Mouse (Mus musculus): ENCODE data around the gene Gas1. TPM values are rescaled to one million over a fixed set of nuclear protein-coding genes. Genes with fewer than 3 reads are reported as not detected.

Gene Gas1
- polyA plus RNA-seq, 1 experiment from 2014 or later: 50.7 TPM

DNA sequence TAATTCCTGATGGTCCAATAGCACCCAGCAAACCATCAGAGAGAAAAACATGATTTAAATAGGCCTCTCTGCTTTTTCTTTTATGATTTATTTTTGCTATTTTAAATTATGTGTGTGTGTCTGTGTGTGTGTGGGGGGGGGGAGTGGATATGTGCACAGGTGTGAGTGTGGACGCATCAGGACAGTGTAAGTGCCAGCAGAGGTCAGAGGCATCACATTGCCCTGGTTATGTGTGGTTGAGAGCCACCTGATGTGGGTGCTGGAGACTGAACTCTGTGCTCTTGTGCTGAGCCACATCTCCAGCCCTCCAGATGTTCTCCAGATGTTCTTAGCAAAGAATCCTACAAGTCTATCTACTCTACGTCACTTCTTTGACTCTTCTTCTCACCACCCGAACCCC lies 28.9 kb downstream of the Gas1 start:
- Histone ChIP-seq H3K27ac (replicated peaks in 1 of 2; ENCODE audit: control insufficient read depth in 1 of 2, insufficient read depth in 1 of 2, low read depth in 2 of 2, low read length in 2 of 2) (no peak overlapping the region), H3K27me3 (ENCODE audit: control insufficient read depth, insufficient read depth, low read length) (no peaks in the 10 kb centered on the region), H3K9ac (ENCODE audit: low read length) (no peak overlapping the region), H3K4me1 (ENCODE audit: control insufficient read depth in 2 of 2, insufficient read depth in 2 of 2, low read length in 2 of 2) (peaks cover 4 to 8% of the 10 kb centered on the region in 2 experiments; a peak in 1 of 4 replicates), H3K36me3 (ENCODE audit: control insufficient read depth, insufficient read depth, low read length) (no peaks in the 10 kb centered on the region), H3K4me3 (ENCODE audit: control insufficient read depth in 1 of 2, insufficient read depth in 1 of 2, low read depth in 1 of 2, low read length in 2 of 2) (no peak overlapping the region), H3K9me3 (ENCODE audit: control insufficient read depth, low read length) (peaks cover 7% of the 10 kb centered on the region), H3K4me2 (ENCODE audit: low read length) (no peak overlapping the region)
- no peak for ATAC-seq (ENCODE audit: insufficient number of reproducible peaks, insufficient read depth, low FRiP score, low read depth)
- WGBS: 87% methylated on average over 3 of the region's 3 CpGs

DNA sequence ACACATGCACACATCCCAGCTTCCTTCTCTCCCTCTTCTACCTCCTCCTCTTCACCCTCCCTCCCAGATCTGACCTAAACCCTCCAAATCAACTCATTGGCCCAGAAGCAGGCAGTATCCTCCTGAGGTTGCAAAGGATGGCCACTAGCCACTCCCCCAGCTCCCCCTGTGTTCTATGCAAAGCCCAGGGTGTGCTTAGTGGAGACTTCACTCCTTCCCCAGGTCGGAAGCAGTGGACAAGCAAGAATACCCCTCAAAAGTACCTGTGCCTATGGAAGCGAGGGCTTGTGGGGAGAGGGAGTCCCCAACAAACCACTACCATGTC lies 29.3 kb downstream of the Gas1 start:
- peak overlapping the region; percentile 74 for H3K9ac ChIP-seq (ENCODE audit: low read length)
- H3K4me2 ChIP-seq (ENCODE audit: low read length): peak overlapping the region; percentile 69
- peak overlapping the region in 1 of 2 experiments; percentile 37; a peak in 1 of 4 replicates for H3K4me3 ChIP-seq (ENCODE audit: control insufficient read depth in 1 of 2, insufficient read depth in 1 of 2, low read depth in 1 of 2, low read length in 2 of 2)

DNA sequence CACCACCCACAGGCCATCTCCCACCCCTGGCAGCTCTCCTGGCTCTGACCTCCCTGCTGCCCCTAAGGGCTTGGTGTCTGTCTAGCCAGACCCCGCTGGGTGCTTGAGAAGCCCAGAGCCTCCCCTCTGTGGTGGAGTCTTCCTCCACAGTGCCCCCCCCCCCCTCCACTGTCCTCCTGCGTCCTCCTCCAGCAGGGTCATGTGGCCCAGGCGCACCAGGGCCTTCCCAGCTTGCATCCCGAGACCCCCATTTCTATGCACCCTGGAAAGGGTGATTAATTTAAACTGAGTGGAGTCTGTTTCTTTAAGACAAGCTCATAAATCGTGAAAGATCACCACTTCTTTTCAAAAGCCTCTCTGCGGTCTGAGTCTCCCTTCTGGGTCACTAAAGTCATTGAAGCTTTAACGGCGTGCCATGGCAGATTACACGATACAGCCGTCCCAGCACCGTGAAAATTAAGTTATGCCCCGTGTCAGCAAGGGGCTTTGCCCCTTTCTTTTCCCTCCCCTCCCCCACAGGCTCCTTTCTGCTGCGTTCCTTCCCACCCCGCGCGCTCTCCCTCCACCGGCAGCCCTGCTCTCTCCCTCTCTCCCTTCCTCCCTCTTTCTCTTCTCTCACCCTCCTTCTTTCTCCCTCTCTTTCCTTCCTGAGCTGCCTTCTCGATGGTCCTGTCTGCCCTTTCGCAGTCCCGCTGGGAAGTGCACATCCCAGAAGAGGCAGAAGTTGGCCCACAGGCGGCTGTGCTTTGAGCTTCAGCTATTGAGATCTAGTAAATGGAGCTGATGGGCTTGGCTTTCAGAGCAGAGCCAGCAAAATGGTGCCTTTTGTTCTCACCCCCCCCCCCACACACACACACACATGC lies 29.9 kb downstream of the Gas1 start:
- WGBS: 4% methylated on average over 21 of the region's 21 CpGs
- peaks cover 4 to 8% of the 10 kb centered on the region in 2 experiments; a peak in 1 of 4 replicates for H3K4me1 ChIP-seq (ENCODE audit: control insufficient read depth in 2 of 2, insufficient read depth in 2 of 2, low read length in 2 of 2)
- ATAC-seq (ENCODE audit: insufficient number of reproducible peaks, insufficient read depth, low FRiP score, low read depth): no peak
- H3K9ac ChIP-seq (ENCODE audit: low read length): peak overlapping the region; percentile 74
- no peaks in the 10 kb centered on the region for H3K27me3 ChIP-seq (ENCODE audit: control insufficient read depth, insufficient read depth, low read length)
- H3K27ac ChIP-seq (replicated peaks in 1 of 2; ENCODE audit: control insufficient read depth in 1 of 2, insufficient read depth in 1 of 2, low read depth in 2 of 2, low read length in 2 of 2): no peak overlapping the region
- H3K9me3 ChIP-seq (ENCODE audit: control insufficient read depth, low read length): peaks cover 5% of the 10 kb centered on the region; the same call in 1 of the 2 replicates
- peak overlapping the region; percentile 37 to 38 for H3K4me3 ChIP-seq (ENCODE audit: control insufficient read depth in 1 of 2, insufficient read depth in 1 of 2, low read depth in 1 of 2, low read length in 2 of 2)
- peak overlapping the region; percentile 69 for H3K4me2 ChIP-seq (ENCODE audit: low read length)
- H3K36me3 ChIP-seq (ENCODE audit: control insufficient read depth, insufficient read depth, low read length): no peaks in the 10 kb centered on the region

More for the DNA sequence above, 29.3 kb downstream of the Gas1 start:
- H3K27me3 ChIP-seq (ENCODE audit: control insufficient read depth, insufficient read depth, low read length): no peaks in the 10 kb centered on the region
- H3K9me3 ChIP-seq (ENCODE audit: control insufficient read depth, low read length): peaks cover 5% of the 10 kb centered on the region; the same call in 1 of the 2 replicates
- 71% methylated on average over 2 of the region's 2 CpGs for WGBS
- no peak overlapping the region for H3K27ac ChIP-seq (replicated peaks in 1 of 2; ENCODE audit: control insufficient read depth in 1 of 2, insufficient read depth in 1 of 2, low read depth in 2 of 2, low read length in 2 of 2)
- no peaks in the 10 kb centered on the region for H3K36me3 ChIP-seq (ENCODE audit: control insufficient read depth, insufficient read depth, low read length)
- peaks cover 4 to 8% of the 10 kb centered on the region in 2 experiments; a peak in 1 of 4 replicates for H3K4me1 ChIP-seq (ENCODE audit: control insufficient read depth in 2 of 2, insufficient read depth in 2 of 2, low read length in 2 of 2)
- no peak for ATAC-seq (ENCODE audit: insufficient number of reproducible peaks, insufficient read depth, low FRiP score, low read depth)

DNA sequence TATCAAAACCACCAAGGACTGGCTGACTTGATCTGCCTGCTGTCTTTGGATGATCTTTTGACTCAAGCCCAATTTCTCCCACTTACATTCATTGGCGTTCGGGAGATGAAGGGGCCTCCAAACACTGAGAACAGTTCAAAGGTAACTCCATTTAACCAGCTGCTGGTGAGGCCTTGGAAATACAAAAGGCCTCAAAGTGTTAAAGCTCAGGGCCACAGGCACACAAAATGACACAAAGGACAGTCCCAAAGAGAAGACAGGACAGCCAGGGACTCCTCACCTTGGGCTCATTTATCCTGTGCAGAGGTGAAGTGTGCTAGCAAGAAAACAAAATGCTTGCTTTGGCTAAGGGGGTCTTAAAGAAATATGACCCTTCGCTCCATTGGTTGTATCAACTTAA lies 30.9 kb downstream of the Gas1 start:
- H3K36me3 ChIP-seq (ENCODE audit: control insufficient read depth, insufficient read depth, low read length): no peaks in the 10 kb centered on the region
- no peak overlapping the region for H3K4me3 ChIP-seq (ENCODE audit: control insufficient read depth in 1 of 2, insufficient read depth in 1 of 2, low read depth in 1 of 2, low read length in 2 of 2)
- no peaks in the 10 kb centered on the region for H3K27me3 ChIP-seq (ENCODE audit: control insufficient read depth, insufficient read depth, low read length)
- no peaks in the 10 kb centered on the region for H3K9me3 ChIP-seq (ENCODE audit: control insufficient read depth, low read length)
- H3K27ac ChIP-seq (replicated peaks in 1 of 2; ENCODE audit: control insufficient read depth in 1 of 2, insufficient read depth in 1 of 2, low read depth in 2 of 2, low read length in 2 of 2): no peak overlapping the region
- no peak overlapping the region for H3K9ac ChIP-seq (ENCODE audit: low read length)
- H3K4me1 ChIP-seq (ENCODE audit: control insufficient read depth in 2 of 2, insufficient read depth in 2 of 2, low read length in 2 of 2): peaks cover 4 to 8% of the 10 kb centered on the region in 2 experiments; a peak in 1 of 4 replicates
- H3K4me2 ChIP-seq (ENCODE audit: low read length): no peak overlapping the region
- no peak for ATAC-seq (ENCODE audit: insufficient number of reproducible peaks, insufficient read depth, low FRiP score, low read depth)
- WGBS: 76% methylated on average over 3 of the region's 3 CpGs

DNA sequence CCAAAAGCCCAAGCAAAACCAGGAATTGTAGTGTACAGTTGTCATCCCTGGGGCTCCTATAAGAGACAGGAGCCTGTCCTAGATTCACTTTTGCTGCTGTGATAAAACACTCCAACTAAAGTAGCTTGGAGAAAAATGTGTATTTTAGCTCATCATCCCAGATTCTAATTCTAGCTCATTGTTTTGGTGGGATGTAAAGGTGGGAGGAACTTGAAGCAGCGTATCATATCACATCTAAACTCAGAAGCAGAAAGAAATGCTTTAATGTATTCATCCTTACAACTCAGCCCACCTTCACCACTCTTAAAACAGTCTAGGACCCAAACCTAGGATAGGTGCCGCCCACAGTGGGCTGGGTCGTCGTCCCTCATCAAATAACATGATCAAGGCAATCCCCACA lies 40.2 kb downstream of the Gas1 start:
- Histone ChIP-seq H3K4me2 (ENCODE audit: low read length) (no peak overlapping the region), H3K4me3 (ENCODE audit: control insufficient read depth in 1 of 2, insufficient read depth in 1 of 2, low read depth in 1 of 2, low read length in 2 of 2) (no peak overlapping the region), H3K27me3 (ENCODE audit: control insufficient read depth, insufficient read depth, low read length) (no peaks in the 10 kb centered on the region), H3K27ac (replicated peaks in 1 of 2; ENCODE audit: control insufficient read depth in 1 of 2, insufficient read depth in 1 of 2, low read depth in 2 of 2, low read length in 2 of 2) (no peak overlapping the region), H3K9ac (ENCODE audit: low read length) (no peak overlapping the region), H3K9me3 (ENCODE audit: control insufficient read depth, low read length) (no peaks in the 10 kb centered on the region), H3K4me1 (ENCODE audit: control insufficient read depth in 2 of 2, insufficient read depth in 2 of 2, low read length in 2 of 2) (no peaks in the 10 kb centered on the region), H3K36me3 (ENCODE audit: control insufficient read depth, insufficient read depth, low read length) (no peaks in the 10 kb centered on the region)
- ATAC-seq (ENCODE audit: insufficient number of reproducible peaks, insufficient read depth, low FRiP score, low read depth): no peak
- WGBS: 92% methylated on average over 4 of the region's 4 CpGs

DNA sequence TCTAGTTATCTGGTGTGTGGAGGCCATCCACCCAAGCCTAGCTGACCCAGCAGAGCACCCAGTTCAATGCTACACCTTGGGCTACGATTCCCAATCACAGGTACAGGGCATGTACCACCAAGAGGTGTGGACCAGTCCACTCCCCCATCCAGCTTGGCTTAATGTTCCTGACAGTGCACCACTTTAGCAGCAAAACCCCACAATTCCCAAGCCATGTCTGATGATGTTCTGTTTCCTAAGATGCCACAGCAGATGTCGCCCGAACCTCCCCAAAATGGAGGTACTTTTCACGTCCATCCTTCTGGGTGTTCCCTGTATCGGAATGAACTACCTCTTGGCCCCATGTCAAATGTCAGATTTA lies 42.7 kb downstream of the Gas1 start:
- Histone ChIP-seq H3K4me3 (ENCODE audit: control insufficient read depth in 1 of 2, insufficient read depth in 1 of 2, low read depth in 1 of 2, low read length in 2 of 2) (no peak overlapping the region), H3K4me2 (ENCODE audit: low read length) (no peak overlapping the region)
- 87% methylated on average over 5 of the region's 5 CpGs for WGBS

DNA sequence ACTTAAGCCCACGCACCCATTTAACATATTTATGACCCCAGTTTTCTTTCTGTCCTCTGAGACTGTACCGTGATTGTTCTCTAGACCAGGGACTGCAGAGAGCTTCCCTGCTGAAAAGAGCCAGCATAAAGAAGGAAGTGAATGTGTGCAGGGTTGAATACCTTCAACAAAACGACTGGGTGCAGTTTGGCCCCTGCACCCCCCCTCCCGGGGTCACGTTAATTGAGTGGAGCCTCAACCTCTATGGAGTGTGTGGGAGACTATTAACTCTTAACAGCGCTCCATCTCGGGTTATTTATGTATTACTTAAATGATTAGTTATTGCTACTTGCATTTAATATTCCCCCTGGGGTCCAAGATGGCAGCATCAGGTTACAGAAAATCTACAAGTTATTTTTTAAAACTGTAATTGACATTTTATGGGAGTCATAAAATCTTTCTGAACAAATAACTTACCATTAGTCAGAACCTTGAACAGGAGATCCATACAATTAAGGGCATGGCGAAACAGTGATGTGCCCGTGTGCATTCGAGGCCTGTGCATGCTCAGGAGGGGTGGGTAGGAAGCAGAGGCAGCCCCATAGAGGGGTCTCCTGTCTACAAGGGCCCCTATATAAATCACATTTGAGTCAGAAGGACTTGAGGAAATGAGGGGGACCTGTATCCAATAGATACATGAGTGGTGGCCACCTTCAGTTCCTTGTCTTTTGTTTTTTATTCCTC lies 43.3 kb downstream of the Gas1 start:
- ATAC-seq (ENCODE audit: insufficient number of reproducible peaks, insufficient read depth, low FRiP score, low read depth): no peak
- H3K4me3 ChIP-seq (ENCODE audit: control insufficient read depth in 1 of 2, insufficient read depth in 1 of 2, low read depth in 1 of 2, low read length in 2 of 2): no peak overlapping the region
- H3K27ac ChIP-seq (replicated peaks in 1 of 2; ENCODE audit: control insufficient read depth in 1 of 2, insufficient read depth in 1 of 2, low read depth in 2 of 2, low read length in 2 of 2): no peak overlapping the region
- no peaks in the 10 kb centered on the region; a peak in 1 of 4 replicates for H3K4me1 ChIP-seq (ENCODE audit: control insufficient read depth in 2 of 2, insufficient read depth in 2 of 2, low read length in 2 of 2)
- WGBS: 67% methylated on average over 10 of the region's 10 CpGs
- no peaks in the 10 kb centered on the region for H3K9me3 ChIP-seq (ENCODE audit: control insufficient read depth, low read length)
- no peak overlapping the region for H3K9ac ChIP-seq (ENCODE audit: low read length)
- no peaks in the 10 kb centered on the region for H3K27me3 ChIP-seq (ENCODE audit: control insufficient read depth, insufficient read depth, low read length)
- H3K36me3 ChIP-seq (ENCODE audit: control insufficient read depth, insufficient read depth, low read length): no peaks in the 10 kb centered on the region
- no peak overlapping the region for H3K4me2 ChIP-seq (ENCODE audit: low read length)

More for the DNA sequence above, 42.7 kb downstream of the Gas1 start:
- H3K9me3 ChIP-seq (ENCODE audit: control insufficient read depth, low read length): no peaks in the 10 kb centered on the region
- H3K4me1 ChIP-seq (ENCODE audit: control insufficient read depth in 2 of 2, insufficient read depth in 2 of 2, low read length in 2 of 2): no peaks in the 10 kb centered on the region; a peak in 1 of 4 replicates
- no peaks in the 10 kb centered on the region for H3K27me3 ChIP-seq (ENCODE audit: control insufficient read depth, insufficient read depth, low read length)
- no peak overlapping the region for H3K9ac ChIP-seq (ENCODE audit: low read length)
- no peak for ATAC-seq (ENCODE audit: insufficient number of reproducible peaks, insufficient read depth, low FRiP score, low read depth)
- no peaks in the 10 kb centered on the region for H3K36me3 ChIP-seq (ENCODE audit: control insufficient read depth, insufficient read depth, low read length)
- no peak overlapping the region for H3K27ac ChIP-seq (replicated peaks in 1 of 2; ENCODE audit: control insufficient read depth in 1 of 2, insufficient read depth in 1 of 2, low read depth in 2 of 2, low read length in 2 of 2)
